Mouse (Mus musculus): ENCODE measurements around the gene Ppp2r5e.

Gene Ppp2r5e

DNA sequence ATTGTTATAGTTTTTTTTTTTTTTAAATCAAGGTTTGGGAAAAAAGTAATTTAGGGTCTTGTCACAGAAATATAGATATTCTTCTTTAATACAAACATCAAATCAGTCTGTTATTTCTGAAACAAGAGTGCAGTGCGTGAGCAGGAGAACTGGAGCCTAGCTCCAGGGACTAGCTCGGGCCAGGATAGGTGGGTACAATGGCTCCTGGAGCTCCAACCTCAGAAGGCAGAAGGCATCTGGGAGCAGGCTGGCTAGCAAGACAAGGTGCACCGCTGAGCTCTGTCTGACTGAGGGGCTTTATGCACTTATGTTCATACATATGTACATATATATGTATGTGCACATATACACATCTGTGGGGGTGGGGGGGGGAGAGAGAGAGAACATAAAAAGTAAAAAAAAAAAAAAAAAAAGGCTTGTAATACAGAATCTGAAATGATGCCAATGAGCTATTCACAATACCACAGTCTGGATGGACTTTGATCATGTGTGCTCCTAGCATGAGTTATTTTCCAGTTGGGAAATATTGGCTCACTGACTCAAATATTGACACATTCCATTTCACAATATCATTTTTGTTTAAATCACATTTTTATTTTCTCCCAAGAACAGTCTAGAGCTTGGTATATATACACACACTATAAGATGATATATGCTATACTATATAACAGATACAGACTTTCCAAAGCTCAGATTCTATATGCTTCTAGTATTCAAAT, 109.3 kb downstream of the Ppp2r5e start:
- 93% methylated on average over 3 of the region's 3 CpGs for WGBS

DNA sequence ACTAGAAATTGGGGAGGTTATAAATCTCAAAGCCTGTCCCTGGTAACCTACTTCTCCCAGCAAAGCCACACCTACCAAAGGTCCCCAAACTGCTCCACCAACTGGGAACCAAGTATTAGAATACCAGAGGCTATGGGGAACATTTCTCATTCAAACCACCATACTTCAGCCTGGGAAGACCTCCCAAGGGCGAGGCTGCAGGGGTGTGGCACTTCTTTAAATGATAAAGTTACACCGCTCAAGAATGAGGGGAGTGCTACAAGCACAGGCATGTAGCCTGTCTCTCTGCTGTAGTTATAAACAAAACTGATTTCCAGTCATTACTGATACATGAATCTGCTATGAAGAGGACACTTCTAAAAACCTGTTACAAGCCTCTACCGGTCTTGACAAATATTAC, 113.3 kb downstream of the Ppp2r5e start:
- 97% methylated on average over 3 of the region's 3 CpGs for WGBS

DNA sequence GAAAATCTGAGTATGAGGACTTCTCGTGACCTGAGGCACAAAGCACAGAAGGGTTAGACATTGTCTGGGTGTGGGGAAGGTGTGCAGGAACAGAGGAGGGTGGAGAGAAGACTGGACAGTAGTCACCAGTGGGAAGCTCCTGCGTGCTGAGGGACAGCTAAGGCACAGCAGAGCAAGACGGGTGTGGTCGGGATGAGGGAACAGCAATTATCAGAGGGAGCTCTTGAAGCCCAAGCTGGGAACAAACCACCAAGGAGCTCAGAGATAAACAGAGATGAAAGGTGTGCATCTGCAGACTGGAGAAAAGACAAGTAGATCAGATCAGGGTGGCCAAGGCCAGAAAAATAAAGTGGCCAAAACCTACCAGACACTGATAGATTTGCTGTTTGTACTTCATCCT, 114.0 kb downstream of the Ppp2r5e start:
- WGBS, result 97% methylated on average over 4 of the region's 4 CpGs

DNA sequence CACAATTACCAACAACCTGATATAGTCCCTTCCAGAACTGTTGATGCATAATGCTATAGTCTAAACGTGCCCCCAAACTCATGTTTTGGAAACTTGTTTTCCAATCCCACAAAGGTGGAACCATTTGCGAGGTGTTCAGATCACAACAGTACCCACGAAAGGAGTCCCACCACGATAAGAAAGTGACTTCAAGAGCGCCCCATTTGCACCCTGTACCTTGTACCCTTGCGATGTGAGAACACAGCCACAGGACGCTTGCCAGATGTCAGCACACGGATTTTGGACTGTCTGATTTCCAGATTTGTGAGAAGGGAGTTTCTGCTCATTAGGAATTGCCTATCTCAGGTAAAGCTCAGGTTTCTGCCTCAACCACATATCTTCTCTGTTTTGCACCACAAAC, 116.0 kb downstream of the Ppp2r5e start:
- 92% methylated on average over 8 of the region's 8 CpGs for WGBS

DNA sequence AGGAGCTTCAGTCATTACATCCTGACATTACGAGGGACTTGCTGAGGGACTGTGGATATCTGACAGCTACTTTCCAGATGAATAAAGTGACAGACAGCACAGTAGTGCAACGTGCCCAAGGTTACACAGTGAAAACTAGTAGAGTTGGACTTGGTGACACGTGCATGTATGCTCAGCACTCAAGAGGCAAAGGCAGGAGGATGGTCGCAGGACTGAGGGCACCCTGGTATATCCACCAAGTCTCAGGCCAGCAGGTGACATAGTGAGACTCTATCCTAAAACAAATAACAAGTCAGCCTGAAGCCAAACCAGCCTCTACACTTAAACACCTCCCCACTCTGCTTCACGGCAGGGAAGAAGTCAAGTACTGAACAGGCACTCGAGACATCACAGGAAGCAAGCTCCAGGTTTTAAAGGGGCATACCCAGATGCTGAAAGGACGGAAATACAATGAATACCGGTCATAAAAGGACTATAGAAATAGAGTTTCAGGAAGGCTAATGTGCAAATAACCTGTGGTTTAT, 116.6 kb downstream of the Ppp2r5e start:
- 77% methylated on average over 8 of the region's 8 CpGs for WGBS

DNA sequence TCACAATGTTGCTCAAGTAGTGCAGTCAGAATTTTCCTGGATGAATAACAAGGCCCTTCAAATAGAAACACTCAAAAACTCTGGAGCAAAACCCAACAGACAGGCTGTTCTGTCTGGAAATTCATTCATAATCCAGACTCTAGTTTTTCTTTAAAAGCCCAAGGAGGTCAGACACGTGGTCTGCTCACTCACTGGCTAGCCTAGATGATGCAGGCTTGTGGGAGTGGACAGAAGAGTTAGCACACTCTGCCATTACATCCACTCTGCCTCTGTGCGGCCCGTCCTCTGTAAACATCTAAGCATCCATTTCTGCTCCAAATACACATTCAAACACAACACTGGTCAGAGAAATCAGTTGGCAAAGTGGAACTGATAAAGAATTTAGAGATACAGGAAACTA, 117.4 kb downstream of the Ppp2r5e start:
- WGBS, result 56% methylated on average over 3 of the region's 3 CpGs

DNA sequence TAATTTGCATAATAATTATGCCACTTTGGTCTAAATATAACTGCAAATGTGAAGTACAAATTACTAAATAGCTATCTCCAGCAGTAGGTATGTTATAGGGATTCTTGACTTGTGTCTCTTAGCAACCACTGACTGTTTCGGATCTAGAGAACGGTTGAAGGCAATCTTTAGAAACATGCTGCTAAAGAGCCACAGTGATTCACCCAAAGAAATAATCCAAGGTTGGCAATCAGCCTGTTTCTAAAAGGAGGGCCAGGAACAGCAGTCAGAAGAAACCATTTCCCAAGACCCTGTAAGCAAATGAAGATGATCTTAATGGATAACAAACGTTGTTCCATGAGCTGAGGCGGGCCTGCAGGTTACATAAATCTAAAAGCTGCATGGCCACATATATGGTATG, 117.9 kb downstream of the Ppp2r5e start:
- 35% methylated on average over 4 of the region's 4 CpGs for WGBS

DNA sequence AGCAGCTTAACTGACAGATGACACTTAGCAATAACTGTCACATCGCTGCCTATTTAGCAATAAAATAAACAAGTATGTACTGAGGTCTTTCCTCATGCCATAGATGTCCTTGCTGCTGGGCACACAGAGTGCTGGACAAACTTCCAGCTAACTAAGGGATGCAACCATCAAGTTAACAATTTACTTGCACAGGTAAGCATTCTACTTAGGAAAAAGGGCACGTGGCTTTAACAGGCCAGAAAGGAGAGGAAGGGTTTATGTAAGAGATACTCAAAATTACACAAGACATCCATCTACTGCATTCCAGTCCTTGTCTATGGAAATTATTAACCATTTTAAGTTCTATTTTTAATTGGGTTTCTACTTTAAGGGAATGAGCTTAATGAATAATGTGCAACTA, 123.0 kb downstream of the Ppp2r5e start:
- WGBS, result 88% methylated on average over 2 of the region's 2 CpGs

DNA sequence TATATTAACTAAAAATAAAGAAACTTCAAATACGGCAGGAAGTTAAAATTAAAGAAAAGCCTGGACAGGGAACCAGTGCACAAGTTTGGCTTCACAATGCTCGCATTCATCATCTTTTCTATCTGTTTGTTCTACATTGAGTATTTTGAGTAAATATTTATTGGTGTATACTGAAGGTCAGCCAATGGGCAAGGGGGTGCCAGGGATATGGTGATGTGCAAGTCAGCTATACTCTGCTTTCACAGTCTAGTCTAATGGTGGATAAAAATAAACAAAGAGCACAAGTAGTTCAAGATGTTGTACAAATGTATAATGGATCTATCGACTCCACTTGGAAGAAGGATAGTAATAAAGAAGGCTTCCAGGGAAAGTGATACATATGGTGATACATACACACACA, 123.9 kb downstream of the Ppp2r5e start:
- 63% methylated on average over 3 of the region's 3 CpGs for WGBS

DNA sequence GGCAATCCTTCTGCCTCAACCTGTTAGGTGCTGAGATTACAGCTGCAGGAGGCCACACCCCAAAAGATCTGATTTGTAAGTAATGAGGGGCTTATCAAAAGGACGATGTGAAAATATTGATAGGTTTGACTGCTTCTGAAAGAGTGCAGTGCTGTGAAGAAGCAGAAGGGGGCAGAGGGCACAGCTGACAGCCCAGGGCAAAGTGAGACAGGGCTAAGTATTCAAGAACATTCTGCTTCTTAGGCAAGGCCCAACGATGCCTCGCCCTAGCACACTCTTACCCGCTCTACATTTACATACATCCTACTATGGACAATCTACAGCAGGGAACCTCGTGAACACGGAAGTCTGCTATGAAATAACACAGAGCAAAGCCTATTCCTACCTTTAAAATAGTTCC, 128.2 kb downstream of the Ppp2r5e start:
- 81% methylated on average over 6 of the region's 6 CpGs for WGBS

DNA sequence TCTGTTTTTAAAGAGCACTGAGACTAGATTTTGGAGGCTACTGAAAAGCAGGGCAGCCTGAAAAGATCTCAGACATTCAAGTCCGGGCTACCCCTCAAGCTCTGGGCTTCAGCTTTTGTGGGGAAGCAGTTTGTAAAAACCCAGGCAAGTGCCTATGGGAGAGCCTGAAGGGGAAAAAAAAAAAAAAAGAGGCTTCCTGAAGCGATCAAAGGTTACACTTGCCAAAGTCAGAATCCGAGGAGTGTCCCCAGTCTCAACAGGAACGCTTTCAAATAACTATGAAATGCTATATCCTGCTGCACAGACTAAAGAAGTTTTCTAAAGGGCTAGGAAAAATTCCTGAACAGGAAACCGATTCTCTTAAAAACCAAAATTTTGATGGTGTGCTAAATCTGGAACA, 128.9 kb downstream of the Ppp2r5e start:
- WGBS, result 59% methylated on average over 5 of the region's 5 CpGs

DNA sequence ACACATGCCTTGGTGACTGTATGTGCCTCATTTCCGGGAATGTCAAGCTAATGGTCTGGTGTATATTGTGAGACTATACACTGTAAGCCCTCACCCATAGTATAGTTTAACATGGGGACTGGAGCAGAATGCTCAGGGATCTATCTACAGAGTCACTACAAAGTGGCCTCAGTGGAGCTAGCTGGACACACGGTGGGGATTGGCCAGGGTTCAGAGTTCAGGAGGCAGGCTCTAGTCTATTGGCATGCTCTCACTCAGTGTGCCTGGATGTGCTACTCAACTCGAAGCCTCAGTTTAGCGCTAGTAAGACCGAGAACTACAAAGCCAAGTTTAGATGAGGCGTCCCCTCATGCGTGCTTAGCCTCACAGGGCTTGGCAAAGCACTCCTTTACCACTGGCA, 129.8 kb downstream of the Ppp2r5e start:
- 83% methylated on average over 7 of the region's 7 CpGs for WGBS

DNA sequence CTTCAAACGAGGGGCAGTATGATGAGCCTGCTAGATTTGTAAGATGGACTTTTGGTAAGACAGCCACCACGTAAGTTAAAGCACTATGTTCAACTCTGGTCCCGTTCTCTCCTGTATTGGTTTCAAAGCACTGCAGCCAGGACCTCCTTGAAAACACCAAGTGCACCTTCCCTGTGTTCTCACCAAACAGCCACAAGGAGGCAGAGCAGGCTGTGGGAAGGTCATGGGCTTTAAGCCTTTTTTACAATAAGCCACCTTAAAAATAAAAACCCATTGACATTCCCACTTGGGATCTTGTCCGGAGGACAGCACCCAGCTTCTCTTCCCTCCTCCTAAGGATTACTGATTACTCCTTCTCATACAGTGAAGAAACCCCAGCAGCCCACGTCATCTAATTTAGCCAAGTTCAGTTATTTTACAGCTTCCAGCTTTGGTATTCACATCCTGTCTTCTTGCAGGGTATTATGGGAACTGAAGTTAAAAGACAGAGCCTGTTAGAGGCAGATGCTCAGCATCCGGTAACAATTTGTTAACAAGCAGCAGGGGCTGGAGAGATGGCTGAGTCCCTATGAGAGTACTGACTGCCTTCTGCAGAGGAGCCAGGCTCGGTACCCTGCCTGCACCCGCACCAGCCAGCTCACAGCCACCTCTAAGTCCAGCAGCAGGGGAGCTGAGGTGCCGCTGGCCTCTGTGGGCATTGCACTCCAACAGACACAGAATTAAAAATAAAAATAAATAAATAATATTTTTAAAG, 131.9 kb downstream of the Ppp2r5e start:
- WGBS, result 47% methylated on average over 9 of the region's 9 CpGs

DNA sequence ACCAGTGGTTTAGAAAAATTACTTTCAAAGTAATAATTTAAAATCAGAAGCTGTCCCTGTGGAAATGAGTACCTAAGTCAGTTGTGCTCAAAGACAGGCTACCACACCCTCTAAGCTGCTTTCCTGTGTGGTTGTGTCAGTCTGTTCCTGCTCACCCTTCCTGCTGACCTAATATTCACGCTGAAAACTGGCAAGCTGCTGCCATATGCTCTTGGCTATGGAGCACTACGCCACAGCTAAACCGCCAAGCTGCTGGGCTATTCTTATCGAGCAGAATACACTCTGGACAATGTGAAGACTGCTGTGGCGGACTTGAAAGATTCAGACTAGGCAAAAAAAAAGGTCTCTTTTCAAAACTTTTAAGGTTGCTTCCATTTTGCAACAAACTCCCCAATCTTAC, 135.5 kb downstream of the Ppp2r5e start:
- 52% methylated on average over 5 of the region's 5 CpGs for WGBS

DNA sequence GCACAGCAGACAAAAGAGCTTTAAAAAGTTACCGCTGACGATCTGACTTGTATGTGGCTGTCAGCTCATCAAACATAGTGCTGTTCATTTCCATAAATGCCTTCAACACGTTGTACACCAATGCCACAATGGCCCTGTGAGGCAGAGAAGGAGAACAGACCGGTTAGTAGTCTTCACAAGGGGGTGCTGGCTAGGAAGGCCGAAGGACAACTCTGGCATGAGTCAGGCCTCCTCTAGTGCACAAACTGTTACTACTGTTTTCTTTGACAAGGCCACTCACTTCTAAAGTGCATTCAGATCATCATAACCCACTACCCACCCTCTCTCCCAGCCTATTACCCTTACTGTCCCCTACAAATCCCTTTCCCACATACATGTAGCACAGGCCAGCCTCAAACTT, 136.4 kb downstream of the Ppp2r5e start:
- WGBS, result 62% methylated on average over 5 of the region's 5 CpGs

DNA sequence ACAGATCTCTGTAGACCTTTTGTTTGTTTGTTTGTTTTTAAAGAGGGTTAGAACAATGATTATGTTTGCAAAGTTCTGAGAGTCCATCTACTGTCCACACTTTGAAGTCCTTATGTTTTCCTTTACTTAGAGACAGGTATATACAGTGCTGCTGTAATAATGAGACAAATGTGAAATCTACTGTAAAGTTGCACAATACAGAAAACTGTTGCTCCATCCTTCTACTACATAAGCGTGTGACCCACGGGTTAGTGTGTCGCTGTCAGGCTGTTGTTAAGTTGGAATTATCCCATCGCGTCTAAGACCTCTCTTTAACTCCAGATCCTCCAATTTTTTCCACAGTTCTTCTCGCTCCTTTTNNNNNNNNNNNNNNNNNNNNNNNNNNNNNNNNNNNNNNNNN, 142.6 kb downstream of the Ppp2r5e start:
- 73% methylated on average over 6 of the region's 6 CpGs for WGBS

DNA sequence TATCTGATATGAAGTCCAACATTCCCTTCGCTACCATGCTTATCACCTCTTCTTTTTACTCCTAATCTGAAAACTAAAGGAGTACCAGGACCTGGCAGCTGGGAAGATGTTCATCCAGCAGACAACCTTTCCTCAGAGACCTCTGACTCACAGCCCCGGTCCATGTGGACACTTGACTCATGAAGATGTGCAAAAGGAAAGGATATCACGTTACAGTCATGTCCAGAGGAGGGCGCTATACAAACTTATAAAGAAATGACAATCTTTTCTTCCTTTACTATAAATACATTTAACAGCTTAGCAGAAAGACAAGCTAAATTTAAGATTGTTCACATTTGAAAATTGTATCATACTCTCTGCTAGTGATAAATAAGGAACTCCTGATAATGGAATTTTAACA, 143.0 kb downstream of the Ppp2r5e start:
- 67% methylated on average over 4 of the region's 4 CpGs for WGBS

DNA sequence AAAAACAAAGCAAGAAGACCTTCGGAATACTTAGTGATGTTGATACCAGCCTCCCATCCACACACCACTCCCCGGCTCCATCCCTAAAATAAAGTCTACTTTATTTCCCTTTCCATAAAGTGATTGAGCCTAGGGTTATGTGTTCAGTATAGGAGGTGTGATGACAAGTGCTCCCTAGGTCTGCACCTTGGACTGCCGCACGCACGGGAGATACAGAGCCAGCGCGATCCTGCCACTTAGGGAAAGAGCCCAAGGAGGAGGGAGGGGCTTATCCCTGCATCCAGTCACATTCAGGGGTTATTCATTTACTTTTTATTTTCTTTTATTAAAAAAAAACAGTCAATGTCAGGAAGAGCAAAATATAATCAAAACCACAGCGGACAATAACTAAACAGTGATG, 145.5 kb downstream of the Ppp2r5e start:
- WGBS, result 89% methylated on average over 8 of the region's 8 CpGs

DNA sequence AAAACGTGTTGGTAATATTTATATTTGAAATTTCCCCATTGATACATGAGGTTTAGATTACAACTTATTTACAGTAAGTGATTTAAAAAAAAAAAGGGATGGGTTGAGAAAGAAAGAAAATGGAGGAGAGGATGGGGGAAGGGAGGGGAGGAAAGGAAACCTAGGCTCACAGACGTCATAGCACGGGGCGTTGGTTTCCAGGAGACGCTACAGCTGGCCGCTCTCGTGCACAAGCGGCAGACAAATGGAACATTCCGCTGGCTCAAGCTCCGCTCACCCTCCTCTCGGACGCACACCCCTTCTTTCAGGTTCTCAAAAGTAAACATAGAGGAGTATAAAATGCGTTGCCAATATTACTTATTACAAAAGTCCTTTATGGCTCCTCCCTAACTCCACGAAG, 146.0 kb downstream of the Ppp2r5e start:
- 73% methylated on average over 14 of the region's 14 CpGs for WGBS

DNA sequence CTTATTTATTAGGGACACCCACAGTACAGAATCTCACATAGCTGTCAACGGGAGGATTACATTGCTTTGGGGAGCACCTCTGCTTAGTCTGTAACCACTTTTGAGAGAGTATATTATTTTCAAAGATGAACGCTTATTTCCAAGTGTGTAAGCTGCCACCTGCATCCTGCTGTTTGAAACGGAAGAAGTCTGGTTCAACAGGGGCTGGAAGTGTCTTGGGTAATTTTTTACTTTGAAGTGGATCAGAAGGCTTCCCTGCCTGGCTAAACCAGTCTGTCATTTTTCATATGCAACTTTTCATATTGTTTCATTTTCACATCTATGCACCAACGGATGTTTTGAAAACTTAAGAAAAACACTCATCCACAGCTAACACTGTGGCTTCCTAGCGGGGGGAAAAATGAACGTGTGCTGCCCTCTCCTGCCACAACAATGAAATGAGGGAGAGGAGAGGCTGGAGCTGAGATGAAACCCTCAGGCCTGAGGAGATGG, 146.5 kb downstream of the Ppp2r5e start:
- WGBS, result 44% methylated on average over 6 of the region's 6 CpGs

DNA sequence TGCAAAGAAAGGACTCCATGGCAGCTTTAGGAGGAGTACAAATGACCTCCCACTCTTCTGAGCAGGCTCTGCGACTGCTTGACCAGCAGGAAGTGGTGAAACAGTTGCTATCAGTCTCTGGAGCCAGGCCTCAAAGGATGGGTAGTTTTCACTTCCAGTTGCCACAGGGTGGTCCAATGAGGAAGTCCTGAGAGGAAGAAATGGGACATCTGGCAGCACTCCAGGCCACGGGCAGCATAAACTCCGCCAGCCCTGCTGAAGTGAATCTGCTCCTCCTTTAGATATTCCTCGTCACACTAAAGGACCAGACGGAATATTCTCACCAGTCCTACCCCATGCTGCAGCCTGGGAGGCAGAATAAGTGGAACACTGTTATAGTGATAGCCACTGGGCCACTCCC, 147.1 kb downstream of the Ppp2r5e start:
- WGBS, result 43% methylated on average over 5 of the region's 5 CpGs

DNA sequence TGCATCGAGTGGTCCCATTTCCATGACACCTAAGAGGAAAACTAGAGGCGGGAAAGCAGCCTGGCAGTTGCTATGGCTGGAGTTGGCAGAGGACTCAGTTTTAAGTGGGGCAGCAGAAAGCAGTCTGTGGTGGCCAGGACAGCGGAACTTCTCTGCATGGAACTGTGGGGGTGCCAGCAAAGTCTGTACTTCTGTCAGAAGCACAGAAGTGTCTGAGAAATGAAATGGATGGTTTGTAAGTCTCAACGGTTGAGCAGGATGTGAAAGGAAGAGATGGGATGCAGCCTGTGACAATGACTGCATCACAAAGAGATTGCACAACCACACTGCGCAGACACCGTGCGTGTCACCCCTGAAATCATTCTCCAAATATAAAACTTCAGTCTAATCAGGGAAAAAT, 149.8 kb downstream of the Ppp2r5e start:
- 61% methylated on average over 7 of the region's 7 CpGs for WGBS

DNA sequence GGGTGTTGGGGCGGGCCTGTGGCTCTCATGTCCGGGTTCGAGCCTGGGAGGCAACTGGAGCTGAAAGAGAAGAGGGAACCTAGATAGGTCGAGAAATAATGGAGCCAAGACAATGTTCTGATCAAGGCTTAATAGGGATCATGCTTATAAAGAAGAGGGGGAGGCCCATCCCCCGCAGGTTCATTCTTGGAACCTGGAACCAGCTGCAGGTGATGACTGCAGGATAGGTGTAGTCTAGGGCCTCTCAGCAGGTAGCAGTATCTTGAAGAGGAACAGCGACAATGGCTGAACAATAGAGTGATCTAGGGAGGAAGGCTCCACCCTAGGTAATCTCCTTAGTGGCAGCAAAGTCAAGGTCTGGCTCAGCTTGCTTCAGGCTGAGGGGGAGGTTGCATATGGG, 163.6 kb downstream of the Ppp2r5e start:
- WGBS, result 86% methylated on average over 6 of the region's 6 CpGs
